Mouse (Mus musculus): ENCODE measurements around the gene Prtn3.
"Not testable (repeated sequence)": the region's sequence is repeated elsewhere in the genome, so short reads cannot be mapped to it uniquely, and the experiment has no call there.

DNA sequence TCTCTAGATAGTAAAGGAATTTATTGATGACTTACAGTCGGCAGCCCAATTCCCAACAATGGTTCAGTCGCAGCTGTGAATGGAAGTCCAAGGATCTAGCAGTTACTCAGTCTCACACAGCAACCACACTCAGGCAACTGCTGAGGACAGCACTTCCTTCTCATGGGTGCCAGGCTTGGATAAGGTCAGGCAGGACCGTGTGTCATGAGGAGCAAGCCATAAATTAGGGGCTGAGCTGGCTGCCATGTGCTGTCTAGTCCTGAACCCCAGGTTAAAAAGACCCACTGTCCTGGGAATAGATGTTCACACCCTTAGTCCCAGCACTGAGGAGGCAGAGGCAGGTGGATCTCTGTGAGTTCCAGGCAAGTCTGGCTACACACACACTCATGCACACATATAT, 10.7 kb downstream of the Prtn3 start:
- TF ChIP-seq CTCF (IDR thresholded peaks at IDR 0.05; ENCODE audit: borderline replicate concordance, extremely low read depth, insufficient read depth, insufficient read length); POLR2A (IDR thresholded peaks at IDR 0.05; ENCODE audit: borderline replicate concordance, extremely low read depth, insufficient read depth, insufficient read length, poor library complexity, severe bottlenecking): not testable (repeated sequence)

All from brain, embryonic 14.5 days (tissue).